Mouse (Mus musculus) forebrain, embryonic 12.5 days (tissue): Measurements from ENCODE around the gene Tmem97. TPM values are rescaled to one million over a fixed set of nuclear protein-coding genes. Genes with fewer than 3 reads are reported as not detected.

ENCODE experiments used
- ATAC-seq: fragments of 200-750 bp; cut with Nextera tagmentation; 2 replicates; pipeline ENCODE4 v1.8.0; 2017; ENCODE audit warnings: moderate TSS enrichment; ENCODE audit not compliant: low FRiP score
- H3K27ac ChIP-seq: fragments of 300-500 bp; sonication (generic); 2 replicates; pipeline ENCODE4 v1.5.1; 2016; ENCODE audit warnings: mild to moderate bottlenecking
- H3K27me3 ChIP-seq: fragments of 300-500 bp; sonication (generic); 2 replicates; pipeline ENCODE4 v1.6.1; 2016; ENCODE audit warnings: mild to moderate bottlenecking
- H3K36me3 ChIP-seq: fragments of 300-500 bp; sonication (generic); replicated peaks from 2 replicates; pipeline ENCODE4 v1.6.1; 2016; ENCODE audit warnings: mild to moderate bottlenecking
- H3K4me1 ChIP-seq: fragments of 300-500 bp; sonication (generic); 2 replicates; pipeline ENCODE4 v1.6.1; 2016
- H3K4me2 ChIP-seq: fragments of 300-500 bp; sonication (generic); 2 replicates; pipeline ENCODE4 v1.6.1; 2016; ENCODE audit warnings: mild to moderate bottlenecking, moderate library complexity
- H3K4me3 ChIP-seq: fragments of 300-500 bp; sonication (generic); replicated peaks from 2 replicates; pipeline ENCODE4 v1.5.1; 2016; ENCODE audit warnings: mild to moderate bottlenecking
- H3K9ac ChIP-seq: fragments of 300-500 bp; sonication (generic); 2 replicates; pipeline ENCODE4 v1.6.1; 2016; ENCODE audit warnings: mild to moderate bottlenecking
- H3K9me3 ChIP-seq: fragments of 300-500 bp; sonication (generic); 2 replicates; pipeline ENCODE4 v1.6.1; 2016
- WGBS: fragments of 180-500 bp; shearing (Covaris S2); methylation state at CpG from one replicate; pipeline ENCODE4 v1.1.7; 2016; 5-methylcytosine and 5-hydroxymethylcytosine counted together
- polyA plus RNA-seq: library from polyadenylated mRNA; unstranded; fragments of >200 nt; fragmentation: Nextera tagmentation; extraction: Ambion mirVana; gene quantifications from 2 replicates; pipeline ENCODE4 v1.2.1, GENCODE M21; 2016

Gene Tmem97
- polyA plus RNA-seq, 1 experiment from 2014 or later: 55.7 TPM

- ATAC-seq: no peak
- Histone ChIP-seq H3K9ac (no peak overlapping the region), H3K4me3 (no peak overlapping the region), H3K27ac (no peak overlapping the region), H3K9me3 (no peaks in the 10 kb centered on the region), H3K4me1 (no peaks in the 10 kb centered on the region), H3K27me3 (no peaks in the 10 kb centered on the region), H3K4me2 (no peak overlapping the region), H3K36me3 (peaks cover 61% of the 10 kb centered on the region)
- 93% methylated on average over 6 of the region's 6 CpGs for WGBS
Measured at GRCm38 (mm10) chr11:78571854-78572253, 21.3 kb upstream of the Tmem97 start.

- no peak for ATAC-seq
- Histone ChIP-seq H3K36me3 (peaks cover 61% of the 10 kb centered on the region), H3K27ac (no peak overlapping the region), H3K4me3 (no peak overlapping the region), H3K4me2 (no peak overlapping the region), H3K9ac (no peak overlapping the region), H3K27me3 (no peaks in the 10 kb centered on the region), H3K4me1 (no peaks in the 10 kb centered on the region), H3K9me3 (no peaks in the 10 kb centered on the region)
- WGBS: 96% methylated on average over 8 of the region's 8 CpGs
Measured at GRCm38 (mm10) chr11:78571441-78571840, 20.9 kb upstream of the Tmem97 start.

GRCm38 (mm10) chr11:78569806-78570205, 19.2 kb upstream of the Tmem97 start:
- WGBS: 80% methylated on average over 3 of the region's 3 CpGs
- no peak for ATAC-seq
- Histone ChIP-seq H3K4me2 (no peak overlapping the region), H3K9ac (no peak overlapping the region), H3K4me1 (no peaks in the 10 kb centered on the region), H3K27ac (no peak overlapping the region), H3K9me3 (no peaks in the 10 kb centered on the region), H3K36me3 (peaks cover 59% of the 10 kb centered on the region), H3K27me3 (no peaks in the 10 kb centered on the region), H3K4me3 (no peak overlapping the region)

GRCm38 (mm10) chr11:78568827-78569226, 18.2 kb upstream of the Tmem97 start:
- Histone ChIP-seq H3K27me3 (no peaks in the 10 kb centered on the region), H3K4me3 (no peak overlapping the region), H3K36me3 (peaks cover 55% of the 10 kb centered on the region), H3K4me1 (no peaks in the 10 kb centered on the region), H3K9me3 (no peaks in the 10 kb centered on the region), H3K27ac (no peak overlapping the region), H3K9ac (no peak overlapping the region), H3K4me2 (no peak overlapping the region)
- no peak for ATAC-seq
- 90% methylated on average over 10 of the region's 10 CpGs for WGBS

- H3K27ac ChIP-seq: no peak overlapping the region
- peaks cover 49% of the 10 kb centered on the region for H3K36me3 ChIP-seq
- H3K9ac ChIP-seq: no peak overlapping the region
- no peak overlapping the region for H3K4me3 ChIP-seq
- H3K27me3 ChIP-seq: no peaks in the 10 kb centered on the region
- H3K4me1 ChIP-seq: no peaks in the 10 kb centered on the region
- no peaks in the 10 kb centered on the region for H3K9me3 ChIP-seq
- no peak overlapping the region for H3K4me2 ChIP-seq
- no peak for ATAC-seq
- WGBS: 92% methylated on average over 6 of the region's 6 CpGs
Measured at GRCm38 (mm10) chr11:78567614-78568013, 17.0 kb upstream of the Tmem97 start.

- no peak overlapping the region for H3K4me2 ChIP-seq
- H3K4me3 ChIP-seq: no peak overlapping the region
- ATAC-seq: no peak
- H3K27me3 ChIP-seq: no peaks in the 10 kb centered on the region
- H3K9ac ChIP-seq: no peak overlapping the region
- H3K9me3 ChIP-seq: no peaks in the 10 kb centered on the region
- H3K4me1 ChIP-seq: no peaks in the 10 kb centered on the region
- WGBS: 82% methylated on average over 6 of the region's 6 CpGs
- peaks cover 41% of the 10 kb centered on the region for H3K36me3 ChIP-seq
- no peak overlapping the region for H3K27ac ChIP-seq
Measured at GRCm38 (mm10) chr11:78566775-78567174, 16.2 kb upstream of the Tmem97 start.

GRCm38 (mm10) chr11:78560447-78560846, 9.9 kb upstream of the Tmem97 start:
- H3K4me2 ChIP-seq: no peak overlapping the region
- 0 out of 2 replicates have a peak, but pooled peaks have one; percentile 55 for ATAC-seq

GRCm38 (mm10) chr11:78557241-78557640, 6.7 kb upstream of the Tmem97 start:
- Histone ChIP-seq H3K27me3 (no peaks in the 10 kb centered on the region), H3K4me3 (no peak overlapping the region), H3K4me1 (no peaks in the 10 kb centered on the region; the same call in 1 of the 2 replicates), H3K4me2 (no peak overlapping the region), H3K9ac (no peak overlapping the region), H3K9me3 (peaks cover 4% of the 10 kb centered on the region; the same call in 1 of the 2 replicates), H3K27ac (no peak overlapping the region), H3K36me3 (no peaks in the 10 kb centered on the region)
- ATAC-seq: no peak
- 56% methylated on average over 8 of the region's 8 CpGs for WGBS

More at GRCm38 (mm10) chr11:78560447-78560846, 9.9 kb upstream of the Tmem97 start:
- Histone ChIP-seq H3K36me3 (no peaks in the 10 kb centered on the region; the same call in 1 of the 2 replicates), H3K9ac (no peak overlapping the region), H3K4me1 (no peaks in the 10 kb centered on the region; the same call in 1 of the 2 replicates), H3K27me3 (no peaks in the 10 kb centered on the region), H3K9me3 (no peaks in the 10 kb centered on the region), H3K4me3 (no peak overlapping the region), H3K27ac (no peak overlapping the region)
- 22% methylated on average over 4 of the region's 4 CpGs for WGBS

- Histone ChIP-seq H3K4me3 (no peak overlapping the region), H3K4me1 (peaks cover 4% of the 10 kb centered on the region; the same call in 1 of the 2 replicates), H3K9ac (no peak overlapping the region), H3K27me3 (no peaks in the 10 kb centered on the region), H3K27ac (no peak overlapping the region), H3K36me3 (no peaks in the 10 kb centered on the region), H3K9me3 (peaks cover 4% of the 10 kb centered on the region; the same call in 1 of the 2 replicates), H3K4me2 (no peak overlapping the region)
- no peak for ATAC-seq
- WGBS: 85% methylated on average over 4 of the region's 4 CpGs
Measured at GRCm38 (mm10) chr11:78556070-78556469, 5.5 kb upstream of the Tmem97 start.

GRCm38 (mm10) chr11:78555623-78556022, 5.0 kb upstream of the Tmem97 start:
- no peak overlapping the region for H3K27ac ChIP-seq
- no peaks in the 10 kb centered on the region for H3K27me3 ChIP-seq
- H3K9me3 ChIP-seq: peaks cover 4% of the 10 kb centered on the region; the same call in 1 of the 2 replicates
- 85% methylated on average over 3 of the region's 3 CpGs for WGBS
- no peak for ATAC-seq
- no peak overlapping the region for H3K9ac ChIP-seq
- H3K4me1 ChIP-seq: peaks cover 5% of the 10 kb centered on the region; the same call in 1 of the 2 replicates
- no peak overlapping the region for H3K4me2 ChIP-seq
- H3K4me3 ChIP-seq: no peak overlapping the region
- no peaks in the 10 kb centered on the region for H3K36me3 ChIP-seq

- Histone ChIP-seq H3K4me3 (peak overlapping the region; percentile 62), H3K4me2 (peak overlapping the region; percentile 63), H3K36me3 (no peaks in the 10 kb centered on the region), H3K27ac (peak overlapping the region; percentile 62), H3K27me3 (no peaks in the 10 kb centered on the region), H3K4me1 (peaks cover 26% of the 10 kb centered on the region), H3K9ac (peak overlapping the region; percentile 51), H3K9me3 (peaks cover 4% of the 10 kb centered on the region; the same call in 1 of the 2 replicates)
- ATAC-seq: peak; percentile 66
- WGBS: 36% methylated on average over 6 of the region's 6 CpGs
Measured at GRCm38 (mm10) chr11:78551059-78551398, 452 bp upstream of the Tmem97 start.

GRCm38 (mm10) chr11:78549491-78549987, 1.0 kb downstream of the Tmem97 start:
- H3K27me3 ChIP-seq: no peaks in the 10 kb centered on the region
- H3K9ac ChIP-seq: peak overlapping the region; percentile 71
- no peak for ATAC-seq
- peaks cover 26% of the 10 kb centered on the region for H3K4me1 ChIP-seq
- H3K36me3 ChIP-seq: peaks cover 5% of the 10 kb centered on the region
- H3K4me3 ChIP-seq: peak overlapping the region; percentile 62
- no peak overlapping the region for H3K27ac ChIP-seq
- H3K9me3 ChIP-seq: peaks cover 4% of the 10 kb centered on the region; the same call in 1 of the 2 replicates
- WGBS: 19% methylated on average over 5 of the region's 5 CpGs
- H3K4me2 ChIP-seq: peak overlapping the region; percentile 63

- peaks cover 16% of the 10 kb centered on the region for H3K36me3 ChIP-seq
- no peaks in the 10 kb centered on the region for H3K27me3 ChIP-seq
- H3K4me2 ChIP-seq: no peak overlapping the region
- H3K4me1 ChIP-seq: peaks cover 26% of the 10 kb centered on the region
- H3K27ac ChIP-seq: no peak overlapping the region
- H3K4me3 ChIP-seq: no peak overlapping the region
- no peak for ATAC-seq
- H3K9ac ChIP-seq: no peak overlapping the region
- H3K9me3 ChIP-seq: no peaks in the 10 kb centered on the region
- 85% methylated on average over 2 of the region's 2 CpGs for WGBS
Measured at GRCm38 (mm10) chr11:78547718-78548460, 2.7 kb downstream of the Tmem97 start.
